Mouse (Mus musculus) liver, adult 2 months (tissue): ENCODE measurements at regions not wholly inside any gene's neighbourhood (a gene's known extent, or its start where the extent isn't known, plus 50 kb on each side); places are given as distances from the start of the nearest gene placed in this dataset.

Experiments used
- DNase-seq: peaks from one replicate; pipeline ENCODE4 v3.0.0-alpha.2; 2011; ENCODE audit warnings: low read depth, low spot score; ENCODE audit errors: extremely low read depth
- H3K27ac ChIP-seq: fragments of 200-500 bp; replicated peaks from 2 replicates; pipeline ENCODE4 v1.5.1; 2012; ENCODE audit warnings: low read depth, mild to moderate bottlenecking, control low read depth, inconsistent platforms, low read length; ENCODE audit not compliant: insufficient read depth
- H3K27me3 ChIP-seq: fragments of 200-500 bp; 2 replicates; pipeline ENCODE4 v1.6.1; 2012; ENCODE audit warnings: mild to moderate bottlenecking, moderate library complexity, low read length, inconsistent platforms; ENCODE audit not compliant: control insufficient read depth, insufficient read depth
- H3K36me3 ChIP-seq: fragments of 200-500 bp; 2 replicates; pipeline ENCODE4 v1.6.1; 2012; ENCODE audit warnings: low read length, inconsistent platforms; ENCODE audit not compliant: control insufficient read depth, insufficient read depth
- H3K4me1 ChIP-seq: fragments of 200-500 bp; 2 replicates; pipeline ENCODE4 v1.6.1; 2011; ENCODE audit warnings: low read length; ENCODE audit not compliant: control insufficient read depth, insufficient read depth
- H3K4me3 ChIP-seq: fragments of 200-500 bp; 2 replicates; pipeline ENCODE4 v1.5.1; 2011; ENCODE audit warnings: low read depth, mild to moderate bottlenecking, control low read depth, low read length, moderate library complexity; ENCODE audit not compliant: insufficient read depth
- H3K79me2 ChIP-seq: fragments of 200-500 bp; 2 replicates; pipeline ENCODE4 v1.6.1; 2012; ENCODE audit warnings: inconsistent platforms, mild to moderate bottlenecking, low read length, moderate library complexity; ENCODE audit not compliant: control insufficient read depth, insufficient read depth
- H3K9ac ChIP-seq: fragments of 200-500 bp; 2 replicates; pipeline ENCODE4 v1.6.1; 2012; ENCODE audit warnings: low read depth, mild to moderate bottlenecking, control low read depth, inconsistent platforms, low read length
- CTCF ChIP-seq: fragments of 200-500 bp; IDR thresholded peaks from 2 replicates; pipeline ENCODE4 v1.5.1; 2011; ENCODE audit warnings: low read depth, low read length, control low read depth
- POLR2A ChIP-seq: fragments of 200-500 bp; IDR thresholded peaks from 2 replicates; pipeline ENCODE4 v1.6.1; 2011; ENCODE audit warnings: low read length, control low read depth; ENCODE audit not compliant: insufficient read depth; ENCODE audit errors: extremely low read depth
- WGBS: fragments of 180-500 bp; shearing (Covaris S2); methylation state at CpG from one replicate; pipeline ENCODE4 v1.1.7; 2018; 5-methylcytosine and 5-hydroxymethylcytosine counted together

DNA sequence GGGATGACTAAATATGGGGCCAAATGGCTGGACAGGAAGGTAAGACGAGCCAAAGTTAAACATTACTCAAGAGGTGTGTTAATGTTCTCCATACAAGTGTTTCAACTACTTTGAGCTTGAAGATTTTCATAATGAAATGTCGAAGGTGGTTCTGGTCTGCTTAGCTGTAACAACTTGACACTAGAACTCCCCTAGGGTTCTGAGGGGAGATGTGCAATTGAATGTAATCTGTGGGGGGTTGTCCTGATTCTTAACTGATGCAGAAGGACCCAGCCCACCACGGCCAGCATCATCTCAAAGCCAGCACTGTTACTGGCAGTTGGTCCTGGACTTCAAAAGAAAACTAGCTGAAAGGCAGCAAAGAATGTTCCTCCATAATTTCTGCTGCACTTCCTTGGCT is 55.3 kb downstream of the Gpr88 start:
- no peaks in the 10 kb centered on the region for H3K36me3 ChIP-seq
- no peaks in the 10 kb centered on the region for H3K27me3 ChIP-seq
- no peaks in the 10 kb centered on the region for H3K79me2 ChIP-seq
- TF ChIP-seq CTCF (no peak), POLR2A (no peak)
- 52% methylated on average over 3 of the region's 3 CpGs for WGBS
- no peaks in the 10 kb centered on the region for H3K4me1 ChIP-seq
- no peak overlapping the region for H3K27ac ChIP-seq
- no peak for DNase-seq
- no peak overlapping the region for H3K4me3 ChIP-seq
- no peak overlapping the region for H3K9ac ChIP-seq

DNA sequence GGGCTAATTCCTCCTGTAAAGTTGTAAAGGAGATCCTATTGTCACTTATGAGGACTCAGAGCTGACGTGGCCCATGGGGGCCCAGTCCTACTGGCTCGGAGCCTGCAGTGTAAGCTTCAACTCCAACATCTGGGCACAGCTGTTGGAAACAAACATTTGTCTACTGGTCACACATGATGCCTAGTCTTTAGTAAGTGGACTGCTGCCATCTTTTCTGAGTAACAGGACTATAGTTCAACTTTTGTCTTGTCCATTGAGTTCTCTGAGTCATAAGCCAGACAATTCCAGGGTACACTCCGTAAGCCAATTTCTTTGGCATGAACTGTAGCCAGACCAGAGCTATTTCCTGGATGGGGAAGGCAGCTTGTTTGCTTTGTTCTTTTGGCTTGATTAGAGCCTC is 58.6 kb downstream of the Gpr88 start:
- Histone ChIP-seq H3K27me3 (no peaks in the 10 kb centered on the region), H3K79me2 (no peaks in the 10 kb centered on the region), H3K4me1 (no peaks in the 10 kb centered on the region), H3K36me3 (no peaks in the 10 kb centered on the region), H3K9ac (no peak overlapping the region), H3K27ac (no peak overlapping the region), H3K4me3 (no peak overlapping the region)
- TF ChIP-seq POLR2A (no peak), CTCF (no peak)
- 56% methylated on average over 3 of the region's 3 CpGs for WGBS
- DNase-seq = peak; percentile 31

DNA sequence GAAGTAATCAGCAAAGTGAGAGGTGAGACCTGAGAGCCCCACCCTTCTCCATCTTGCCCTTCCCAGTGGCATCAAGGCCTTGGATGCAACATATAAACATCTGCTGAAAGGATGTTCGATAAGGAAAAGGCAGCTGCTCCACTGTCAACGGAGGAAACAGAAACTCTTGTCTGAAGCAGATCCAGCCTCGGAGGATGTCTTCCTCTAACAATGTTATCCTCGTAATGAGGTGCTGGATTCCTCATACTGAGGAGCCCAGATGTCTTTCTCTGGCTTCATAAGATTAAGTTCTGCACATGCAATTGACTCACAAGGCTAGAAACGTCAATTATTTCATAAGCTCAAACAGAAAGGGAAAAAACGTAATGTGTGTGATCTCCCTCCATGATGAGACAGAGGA is 61.8 kb upstream of the Vcam1 start:
- Histone ChIP-seq H3K27me3 (no peaks in the 10 kb centered on the region), H3K9ac (no peak overlapping the region), H3K4me1 (no peaks in the 10 kb centered on the region), H3K27ac (no peak overlapping the region), H3K36me3 (no peaks in the 10 kb centered on the region), H3K4me3 (no peak overlapping the region), H3K79me2 (no peaks in the 10 kb centered on the region)
- 78% methylated on average over 6 of the region's 6 CpGs for WGBS
- TF ChIP-seq CTCF = no peak
- TF ChIP-seq POLR2A = no peak
- DNase-seq = no peak

DNA sequence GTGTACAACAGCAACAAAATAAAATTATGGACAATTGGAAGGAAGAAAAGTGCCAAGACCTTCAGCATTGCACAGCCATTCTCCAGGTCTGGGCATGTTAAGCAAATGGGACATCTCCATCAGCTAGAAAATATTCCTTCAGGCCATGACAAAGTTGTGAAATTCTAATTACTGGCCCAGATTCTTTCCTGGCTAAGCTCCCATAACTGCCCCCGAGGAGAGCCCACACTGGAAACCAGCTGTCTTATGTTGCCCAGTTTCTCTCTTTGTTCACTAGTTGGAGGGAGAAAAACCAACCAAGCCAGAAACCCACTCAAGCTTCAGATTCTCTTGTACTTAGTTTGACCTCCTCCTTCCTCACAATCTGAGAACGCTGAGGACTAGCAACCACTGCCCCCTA is 61.2 kb upstream of the Vcam1 start:
- H3K36me3 ChIP-seq = no peaks in the 10 kb centered on the region
- no peaks in the 10 kb centered on the region for H3K4me1 ChIP-seq
- H3K4me3 ChIP-seq = no peak overlapping the region
- DNase-seq = no peak
- H3K27ac ChIP-seq = no peak overlapping the region
- no peak overlapping the region for H3K9ac ChIP-seq
- WGBS = 66% methylated on average over 2 of the region's 2 CpGs
- no peaks in the 10 kb centered on the region for H3K27me3 ChIP-seq
- H3K79me2 ChIP-seq = no peaks in the 10 kb centered on the region
- TF ChIP-seq POLR2A = no peak
- no peak for TF ChIP-seq CTCF

DNA sequence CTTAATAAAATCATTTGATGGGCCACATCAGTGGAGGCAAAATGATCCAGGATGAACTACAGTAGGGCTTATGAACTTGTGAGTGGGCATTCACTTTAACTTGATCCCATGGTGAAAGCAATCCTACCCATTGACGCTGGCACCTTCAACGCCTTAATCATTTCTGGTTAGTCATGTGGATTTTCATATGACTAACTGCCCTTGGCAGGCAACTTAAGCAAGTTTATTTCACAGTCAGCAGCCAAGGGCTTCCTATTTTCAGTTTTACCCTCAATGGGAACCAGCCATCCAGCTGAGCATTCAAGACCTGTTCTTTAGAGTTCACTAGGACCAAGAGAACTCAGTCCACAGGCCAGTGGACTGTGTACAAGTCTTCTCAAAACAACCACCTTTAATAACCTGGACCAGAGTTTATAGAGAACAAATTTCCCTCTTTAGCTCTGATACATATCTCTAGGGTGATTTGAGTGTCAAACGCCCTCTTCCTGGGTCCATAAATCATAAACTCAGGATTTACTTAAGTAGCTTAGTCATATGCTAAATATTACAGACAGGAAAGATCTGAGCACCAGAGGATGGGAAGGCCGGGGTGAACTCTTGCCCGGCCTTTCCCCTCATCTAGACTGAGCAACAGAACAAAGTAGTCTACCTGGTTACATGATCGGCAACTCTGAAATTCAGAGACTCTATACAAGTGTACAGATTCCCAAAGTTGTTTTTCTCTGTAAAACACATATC is 60.0 kb upstream of the Vcam1 start:
- no peak for TF ChIP-seq POLR2A
- no peak for TF ChIP-seq CTCF
- no peak overlapping the region for H3K27ac ChIP-seq
- H3K4me1 ChIP-seq = no peaks in the 10 kb centered on the region
- WGBS = 77% methylated on average over 6 of the region's 6 CpGs
- H3K36me3 ChIP-seq = no peaks in the 10 kb centered on the region
- no peaks in the 10 kb centered on the region for H3K27me3 ChIP-seq
- no peaks in the 10 kb centered on the region for H3K79me2 ChIP-seq
- H3K9ac ChIP-seq = no peak overlapping the region
- H3K4me3 ChIP-seq = no peak overlapping the region
- DNase-seq = peak; percentile 43

DNA sequence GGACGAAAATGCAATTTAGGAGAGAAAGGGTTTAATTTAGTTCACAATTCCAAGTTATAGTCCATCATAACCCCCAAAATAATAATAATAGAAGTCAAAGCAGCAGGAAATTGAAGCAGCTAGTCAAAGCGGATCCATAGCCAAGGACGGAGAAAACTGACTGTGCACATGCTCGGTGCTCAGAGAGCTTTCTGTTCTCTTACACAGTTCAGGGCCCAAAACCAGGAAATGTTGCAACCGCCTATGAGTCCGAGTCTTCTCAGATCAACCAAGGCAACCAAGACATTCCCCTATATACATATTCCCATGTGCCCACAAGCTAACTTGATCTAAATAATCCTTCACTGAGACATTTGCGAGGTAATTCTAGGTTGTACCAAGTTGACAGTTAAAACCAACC is 55.7 kb upstream of the Vcam1 start:
- TF ChIP-seq POLR2A (no peak), CTCF (no peak)
- Histone ChIP-seq H3K27ac (no peak overlapping the region), H3K9ac (no peak overlapping the region), H3K79me2 (no peaks in the 10 kb centered on the region), H3K27me3 (no peaks in the 10 kb centered on the region), H3K4me3 (no peak overlapping the region), H3K4me1 (peaks cover 6% of the 10 kb centered on the region; the same call in 1 of the 2 replicates), H3K36me3 (no peaks in the 10 kb centered on the region)
- WGBS = 78% methylated on average over 7 of the region's 7 CpGs
- peak; percentile 29 for DNase-seq
